Mouse (Mus musculus) adrenal gland, adult 18-20 months (tissue): ENCODE measurements around the gene Lrrc63. TPM values are rescaled to one million over a fixed set of nuclear protein-coding genes. Genes with fewer than 3 reads are reported as not detected.
"Not testable (repeated sequence)": the region's sequence is repeated elsewhere in the genome, so short reads cannot be mapped to it uniquely, and the experiment has no call there.

Source experiments
- DNase-seq, 2 experiments: peaks; one replicate each; pipeline ENCODE4 v3.0.0; 2021 to 2022; ENCODE audit warnings: low spot score in 2 of 2
- long read RNA-seq, 2 experiments: library from polyadenylated mRNA; stranded (forward); transcript quantifications; one replicate each; pipeline ENCODE4 v2.0.0; 2021
- total RNA-seq, 2 experiments: library from RNA; stranded (reverse); gene quantifications; 1 replicate in 1 of 2; 2 replicates in 1 of 2; pipeline ENCODE4 v1.2.3; 2021

Gene Lrrc63
- total RNA-seq, result not detected
- long read RNA-seq, experiment 1, result 0 reads
- long read RNA-seq, experiment 2, result 0 reads

DNA sequence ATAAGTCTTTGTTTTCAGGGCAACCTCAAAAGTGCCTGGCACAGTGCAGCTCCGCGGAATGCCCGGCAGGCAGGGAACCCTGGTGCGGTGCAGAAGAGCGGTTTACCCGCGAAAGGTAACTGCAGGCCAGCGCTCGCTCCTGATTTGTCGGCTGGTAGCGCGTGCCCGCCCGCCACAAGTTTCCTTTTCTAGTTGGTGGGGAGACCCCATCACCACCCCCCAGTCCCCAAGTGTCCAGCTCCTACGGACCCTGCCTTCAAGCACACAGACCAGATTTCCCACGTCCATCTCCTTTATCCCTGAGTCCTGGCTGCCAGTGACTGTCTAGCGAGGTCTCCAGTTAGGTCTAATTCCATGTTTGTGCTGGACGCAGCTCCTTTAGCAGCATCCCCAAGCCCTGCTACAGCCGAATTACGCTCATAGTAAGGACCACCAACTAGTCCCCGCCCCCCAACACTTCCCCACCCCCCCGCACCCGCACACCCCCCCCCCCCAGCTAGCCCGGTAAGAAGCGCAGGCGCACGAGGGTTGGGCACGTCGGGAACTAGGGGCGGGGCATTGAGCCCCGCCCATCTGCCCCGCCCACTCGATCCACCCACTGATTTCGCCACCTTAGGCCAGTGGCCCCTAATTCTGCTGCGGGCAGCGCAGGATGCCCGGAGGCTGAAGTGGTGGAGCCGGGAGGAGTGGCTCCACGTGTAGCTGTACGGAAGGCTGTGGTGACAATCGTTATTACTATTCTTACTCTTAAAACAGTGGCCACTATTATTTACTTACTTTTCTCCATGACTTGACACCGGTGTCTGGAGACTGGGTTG is at the start of gene Lrrc63, which contains the start of gene Lcp1:
Gene Lrrc63, minus strand, starts transcription at position 381 of the 818 bp plus-strand sequence.
Gene Lcp1, plus strand, starts transcription at position 601 of the 818 bp plus-strand sequence.
- peak; percentile 65 to 75 for DNase-seq

DNA sequence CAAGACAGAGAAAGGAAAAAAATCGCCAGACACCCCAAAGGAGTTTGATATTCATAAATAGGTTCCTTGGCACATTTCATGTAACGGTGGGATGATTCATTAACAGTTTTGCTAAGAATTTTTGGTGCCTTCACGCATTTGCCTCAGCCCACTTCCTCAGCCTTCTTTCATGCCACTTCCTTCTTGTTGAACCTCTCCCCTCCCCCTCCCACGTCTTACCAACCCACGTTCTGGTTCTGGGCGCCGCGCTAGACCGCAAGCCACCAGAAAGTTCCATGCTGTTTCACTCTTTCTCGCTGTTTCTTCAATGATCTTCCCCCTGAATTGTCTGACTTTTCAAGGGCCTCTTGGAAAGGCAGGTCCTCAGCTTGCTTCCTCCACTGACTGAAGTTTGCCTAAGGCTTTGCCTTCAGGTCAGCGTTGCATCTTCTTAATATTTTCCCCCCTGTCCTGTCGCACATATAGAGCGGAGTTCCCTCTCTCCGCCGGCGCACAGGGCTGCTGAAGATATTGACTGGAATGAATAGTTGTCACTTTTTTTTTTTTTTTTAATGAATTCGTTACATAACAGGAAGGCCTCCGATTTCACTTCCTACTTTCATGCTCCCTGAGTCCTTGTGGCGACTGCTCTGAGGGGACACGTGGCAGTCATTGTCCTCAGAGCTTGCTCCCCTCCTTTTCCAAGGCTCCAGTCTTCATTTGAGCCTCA is 48.7 kb upstream of the Lrrc63 start:
- DNase-seq, result no peak

DNA sequence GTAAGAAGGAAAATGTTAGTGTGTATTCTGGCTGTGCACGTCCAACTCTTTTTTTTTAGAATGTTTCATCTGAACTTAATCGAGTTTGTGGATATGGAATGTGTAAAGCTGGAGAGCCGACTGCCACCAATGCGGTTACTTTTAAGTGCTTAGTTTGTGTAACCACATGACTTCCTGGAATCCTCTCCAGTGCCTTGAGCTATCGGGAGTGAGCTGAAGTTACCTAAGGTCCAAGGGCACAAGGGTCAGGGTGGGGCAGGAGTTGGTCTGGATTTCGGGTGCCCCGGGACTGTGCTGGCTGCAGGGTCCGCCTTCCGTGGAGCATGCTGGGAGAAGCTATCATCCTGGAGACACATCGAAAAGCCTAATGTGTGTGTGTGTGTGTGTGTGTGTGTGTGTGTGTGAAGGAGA is 48.1 kb upstream of the Lrrc63 start:
- no peak for DNase-seq

DNA sequence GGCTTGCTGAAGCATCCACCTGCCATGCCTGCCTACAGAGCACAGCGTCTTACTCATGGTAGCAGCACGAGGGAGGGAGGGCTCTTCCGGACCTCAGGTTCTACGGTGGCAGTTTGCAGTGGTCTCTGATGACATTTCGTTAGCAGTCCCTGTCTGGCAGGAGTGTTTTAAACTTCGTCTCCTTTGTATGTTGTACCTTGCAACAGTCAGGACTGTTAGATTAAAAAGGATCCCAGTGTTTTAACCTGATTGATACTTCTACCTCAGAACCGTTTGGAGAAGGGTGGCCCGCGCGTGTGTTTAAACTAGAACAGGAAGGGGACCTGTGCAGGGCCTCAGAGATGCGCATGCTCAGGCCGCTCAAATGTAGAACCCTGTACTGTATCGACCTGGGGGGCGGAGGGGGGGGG is 47.7 kb upstream of the Lrrc63 start:
- DNase-seq, result no peak

DNA sequence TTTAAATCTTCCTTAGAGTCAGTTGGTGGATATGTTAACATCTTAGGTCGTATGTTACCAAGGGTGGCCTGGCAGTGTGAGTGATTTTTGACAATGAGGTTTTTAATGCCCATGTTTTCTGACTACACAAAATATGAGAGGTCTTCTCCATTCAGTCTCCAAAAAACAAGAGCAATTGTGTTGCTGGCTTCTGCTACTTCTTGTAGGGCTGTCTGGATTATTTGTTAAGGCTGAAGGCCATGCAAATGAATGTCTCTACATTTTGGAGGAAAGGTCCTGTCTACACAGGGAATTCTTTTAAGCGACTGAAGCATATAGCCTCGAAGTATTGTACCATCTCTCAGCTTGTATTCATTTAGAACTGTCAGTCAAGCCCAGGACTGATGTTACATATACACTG is 46.7 kb upstream of the Lrrc63 start:
- DNase-seq, result no peak

DNA sequence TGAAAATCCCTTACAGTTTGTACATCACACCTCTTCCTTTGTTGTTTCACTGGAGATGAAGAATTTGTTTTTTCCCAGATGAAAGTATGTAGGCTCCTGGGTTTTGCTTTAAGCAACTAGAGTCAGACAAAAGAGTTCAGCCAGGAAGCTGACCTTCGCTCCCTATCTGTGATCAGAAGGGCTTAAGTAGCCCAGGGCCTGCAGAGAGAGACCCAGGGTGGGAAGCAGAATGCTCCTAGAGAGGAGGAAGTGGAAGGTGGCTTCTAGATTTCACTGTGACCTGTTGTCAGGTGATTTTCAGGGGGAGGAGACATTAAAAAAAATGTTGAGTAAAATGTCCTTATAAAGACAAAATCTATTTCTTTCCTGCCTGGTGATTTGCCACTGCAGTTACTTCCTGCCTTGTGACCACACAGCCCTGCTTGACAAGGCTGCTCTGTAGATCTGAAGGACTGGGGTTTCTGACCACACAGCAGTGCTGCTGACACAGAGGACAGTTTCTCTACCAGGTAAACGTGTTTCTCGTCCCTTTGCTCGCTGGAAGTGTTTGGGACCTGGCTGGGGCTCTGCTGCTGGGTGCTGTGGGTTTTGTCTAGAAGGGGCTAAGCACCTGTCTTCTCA is 45.9 kb upstream of the Lrrc63 start:
- DNase-seq, result no peak

DNA sequence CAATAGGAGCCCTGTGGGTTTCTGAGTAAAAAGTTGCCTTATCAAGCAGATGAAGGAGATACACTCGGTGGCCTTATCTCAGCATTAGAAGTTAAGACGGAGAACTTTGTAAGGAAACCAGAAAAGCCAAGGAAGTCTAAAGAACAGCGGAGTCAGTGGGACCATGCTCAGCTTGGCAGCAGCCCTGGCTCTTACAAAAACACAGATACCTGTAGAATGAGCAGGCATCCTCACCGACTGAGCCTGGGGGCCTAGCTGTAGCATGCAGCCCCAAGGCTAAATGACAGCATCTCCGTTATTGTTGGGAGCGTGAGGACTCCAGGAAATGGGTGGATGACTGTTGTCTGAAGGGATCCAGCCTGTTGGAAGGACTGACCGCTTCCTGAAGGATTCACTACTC is 45.1 kb upstream of the Lrrc63 start:
- DNase-seq, result no peak

DNA sequence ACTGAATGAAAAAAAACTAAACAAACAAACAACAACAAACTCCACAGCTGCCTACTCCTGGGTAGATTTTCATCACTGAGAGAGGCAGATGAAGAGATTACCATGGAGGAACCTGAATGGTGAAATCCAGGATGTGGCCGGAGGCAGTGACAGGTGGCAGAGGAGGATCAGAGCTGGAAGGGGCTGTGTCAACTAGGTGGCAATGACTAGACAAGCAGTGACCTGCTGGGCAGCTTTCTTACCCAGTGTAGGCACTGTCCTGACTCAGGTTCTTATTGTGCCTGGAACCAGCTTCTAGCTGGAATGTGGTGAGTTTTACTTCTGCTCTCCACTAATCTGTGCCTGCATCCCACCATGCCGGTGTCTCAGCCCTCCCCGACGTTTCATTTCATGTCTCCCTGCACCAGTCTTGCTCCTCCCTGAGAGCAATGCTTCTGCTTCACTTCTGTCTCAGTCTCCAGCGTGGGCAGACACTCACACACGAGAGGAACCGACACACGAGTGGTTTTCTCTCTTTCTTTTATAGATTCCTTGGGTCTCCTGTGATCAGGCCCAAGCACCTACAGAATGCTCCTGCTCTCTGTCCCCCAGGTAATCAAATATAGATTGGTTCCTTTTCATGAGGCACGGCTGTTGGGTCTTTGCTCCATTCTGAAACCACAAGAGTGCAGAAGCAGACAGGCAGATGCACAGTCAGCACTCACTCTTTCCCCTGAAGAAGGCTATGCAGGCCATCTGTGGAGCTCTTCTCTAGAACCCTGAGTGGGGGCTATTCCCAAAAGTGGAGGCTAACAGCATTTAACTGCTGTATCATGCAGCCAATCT is 44.3 kb upstream of the Lrrc63 start:
- DNase-seq, result no peak

DNA sequence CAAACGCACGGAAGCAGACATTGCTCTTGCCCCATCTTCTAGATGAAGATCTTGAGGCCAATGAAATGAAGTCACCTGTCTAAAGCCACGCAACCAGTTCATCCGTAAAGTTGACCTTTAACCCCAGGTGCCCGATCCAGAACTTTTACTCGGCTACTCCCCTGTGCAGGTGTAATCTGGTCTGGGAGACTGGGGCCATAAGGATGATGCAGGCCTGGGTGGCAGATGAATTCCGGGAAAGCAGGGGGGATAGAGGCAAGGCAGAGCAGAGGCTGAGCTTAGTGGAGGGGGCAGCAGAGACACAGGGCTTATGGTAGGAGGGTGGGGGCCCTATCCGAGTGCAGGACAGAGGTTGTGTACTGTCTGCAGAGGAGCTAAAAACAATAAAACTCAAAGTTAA is 43.6 kb upstream of the Lrrc63 start:
- no peak for DNase-seq

DNA sequence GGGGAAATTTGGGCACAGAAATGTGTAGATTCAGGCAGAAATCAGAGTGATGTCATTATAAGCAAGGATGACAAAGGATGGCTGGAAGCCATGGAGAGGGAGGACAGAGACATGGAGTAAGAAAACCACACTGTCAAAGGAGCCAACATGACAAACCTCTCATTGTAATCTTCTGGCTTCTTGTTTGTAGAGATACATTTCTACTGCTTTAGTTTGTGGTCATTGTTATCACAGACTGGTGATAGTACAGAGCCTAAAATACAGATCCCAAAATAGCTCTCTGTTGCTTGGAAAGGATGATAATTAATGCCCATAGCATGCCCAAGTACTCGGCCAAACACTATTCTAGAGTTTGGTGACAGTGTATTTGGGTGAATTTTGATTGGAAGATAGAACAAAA is 39.9 kb upstream of the Lrrc63 start:
- no peak for DNase-seq

DNA sequence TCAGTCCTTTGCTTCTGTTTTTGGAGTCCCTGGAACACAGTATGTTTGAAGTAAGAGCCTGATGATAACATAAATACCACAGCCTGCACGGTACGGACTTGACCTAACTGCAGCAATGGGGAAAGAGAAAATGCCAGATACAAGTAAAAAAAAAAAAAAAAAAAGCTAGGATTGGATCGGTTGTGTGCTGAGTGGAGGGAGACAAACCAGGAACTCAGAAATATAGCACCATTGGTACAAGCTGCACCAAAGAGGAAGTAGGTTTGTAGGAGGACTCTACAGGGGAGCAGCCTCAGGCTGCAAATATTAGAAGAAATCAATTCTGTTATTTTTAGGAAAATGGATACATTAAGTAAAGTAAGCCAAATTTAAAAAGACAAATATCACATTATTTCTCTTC is 37.8 kb upstream of the Lrrc63 start:
- no peak for DNase-seq

DNA sequence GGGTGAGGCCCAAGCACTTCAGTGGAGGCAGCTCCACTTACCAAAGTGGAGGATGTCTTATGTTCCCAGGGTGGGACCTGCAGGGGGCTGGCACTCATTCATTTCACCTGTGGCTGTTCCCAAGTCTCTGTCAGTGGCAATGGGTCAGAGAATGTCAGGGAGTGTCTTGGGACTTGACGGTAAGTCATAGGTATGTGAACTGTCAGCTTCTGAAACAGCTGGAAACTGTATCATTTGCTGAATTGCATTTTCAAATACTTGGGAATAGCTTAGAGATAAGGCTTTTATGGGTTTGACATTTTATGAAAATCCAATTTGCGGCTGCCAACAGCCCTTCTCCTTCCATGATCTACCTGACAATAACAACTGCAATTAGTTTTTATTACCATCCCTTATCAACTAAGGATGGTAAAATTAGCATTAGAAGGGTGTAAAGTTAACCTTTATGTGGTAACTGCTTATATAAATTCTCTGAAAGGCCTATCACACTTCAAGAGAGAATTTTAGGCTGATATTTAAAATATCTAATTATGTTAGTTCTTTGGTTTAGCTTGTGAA is 35.0 kb upstream of the Lrrc63 start:
- DNase-seq, result no peak

DNA sequence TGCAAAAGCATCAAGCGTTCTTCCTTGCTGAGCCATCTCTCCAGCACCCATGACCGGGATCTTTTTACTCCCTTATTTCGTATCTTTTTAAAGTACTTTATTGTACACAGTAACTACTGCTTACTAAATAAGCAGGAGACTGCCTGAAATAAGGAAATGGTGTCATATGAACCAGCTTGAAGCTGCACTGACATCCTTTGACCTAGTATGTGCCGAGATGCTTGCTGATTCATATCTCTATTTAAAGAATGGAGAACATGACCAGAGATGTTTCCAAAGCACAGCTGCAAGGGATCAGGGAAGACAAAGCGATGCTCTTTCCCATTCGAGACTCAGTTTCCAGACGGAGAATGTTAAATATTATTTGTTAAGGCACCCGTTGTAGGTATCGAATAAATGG is 33.7 kb upstream of the Lrrc63 start:
- no peak for DNase-seq

DNA sequence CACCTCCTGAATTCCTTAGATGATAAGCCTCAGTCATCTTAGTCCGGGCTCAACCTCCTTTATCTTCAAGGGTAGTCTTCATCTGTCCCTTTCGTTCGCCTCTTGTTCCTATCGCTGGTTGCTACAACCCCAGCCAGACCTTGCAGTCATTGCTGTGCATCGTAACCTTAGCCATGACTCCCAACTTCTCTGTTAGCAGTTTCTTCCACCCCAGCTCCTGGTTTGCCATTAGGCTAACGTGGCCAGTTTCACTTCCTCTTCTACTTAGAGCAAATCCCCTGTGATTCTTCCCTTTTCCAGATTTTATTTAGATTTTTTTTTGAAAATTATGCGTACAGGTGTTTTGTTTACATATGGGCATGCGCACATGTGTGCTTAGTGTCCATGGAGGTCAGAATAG is 33.2 kb upstream of the Lrrc63 start:
- no peak for DNase-seq

DNA sequence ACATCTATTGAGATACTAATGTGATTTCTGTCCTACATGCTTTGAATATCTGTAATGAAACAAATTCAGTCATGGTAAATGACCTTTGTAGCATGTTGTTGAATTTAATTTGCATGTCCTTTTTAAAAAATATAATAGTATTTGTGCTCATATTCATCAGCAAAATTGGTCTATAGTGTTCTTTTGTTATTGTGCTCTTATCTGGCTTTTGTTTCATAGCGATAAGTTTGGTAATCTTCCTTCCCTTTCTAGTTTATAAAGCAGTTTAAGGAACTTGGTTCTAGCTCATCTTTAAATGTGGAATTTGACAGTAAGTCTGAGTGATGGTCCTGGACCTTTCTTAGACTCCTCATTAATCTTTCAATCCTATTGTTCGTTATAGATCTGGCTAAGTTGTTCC is 28.7 kb upstream of the Lrrc63 start:
- no peak for DNase-seq

DNA sequence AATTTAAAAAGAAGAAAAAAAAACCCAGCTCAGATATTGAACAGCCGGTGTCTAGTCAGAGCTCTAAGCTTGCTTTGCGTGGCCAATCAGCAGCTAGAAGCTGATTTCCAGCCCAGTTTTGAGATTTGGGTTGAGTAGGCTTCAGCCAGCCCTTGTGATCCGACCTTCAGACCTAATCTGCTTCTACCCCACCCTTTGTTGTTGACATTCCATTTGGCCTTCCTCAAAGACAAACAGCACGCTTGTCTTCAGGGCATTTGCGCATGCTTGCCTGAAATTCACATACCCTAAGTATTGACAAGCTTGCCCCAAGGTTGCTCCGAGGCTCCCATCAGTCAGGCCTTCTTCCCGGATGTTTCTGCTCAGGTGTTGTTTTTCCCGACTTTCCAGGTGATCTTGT is 23.8 kb upstream of the Lrrc63 start:
- no peak for DNase-seq

DNA sequence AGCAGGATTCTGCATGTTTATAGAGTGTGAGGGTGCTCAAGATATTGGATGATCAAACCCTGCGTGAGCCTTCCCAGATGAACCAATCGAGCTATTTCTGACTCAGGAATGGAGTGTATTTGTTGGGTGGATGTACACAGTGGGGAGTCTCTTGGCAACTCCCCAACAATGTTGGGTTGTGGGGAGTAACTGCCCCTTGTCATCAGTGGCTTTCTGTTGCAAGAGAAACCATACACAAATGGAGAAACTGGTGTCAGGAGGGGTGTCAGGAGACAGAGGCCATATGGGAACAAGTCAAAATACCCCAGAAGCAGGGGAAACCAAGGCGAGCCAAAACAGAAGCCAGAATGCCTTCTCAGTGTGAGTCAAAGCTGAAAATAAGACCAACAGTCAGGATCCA is 20.5 kb upstream of the Lrrc63 start:
- DNase-seq, result no peak

DNA sequence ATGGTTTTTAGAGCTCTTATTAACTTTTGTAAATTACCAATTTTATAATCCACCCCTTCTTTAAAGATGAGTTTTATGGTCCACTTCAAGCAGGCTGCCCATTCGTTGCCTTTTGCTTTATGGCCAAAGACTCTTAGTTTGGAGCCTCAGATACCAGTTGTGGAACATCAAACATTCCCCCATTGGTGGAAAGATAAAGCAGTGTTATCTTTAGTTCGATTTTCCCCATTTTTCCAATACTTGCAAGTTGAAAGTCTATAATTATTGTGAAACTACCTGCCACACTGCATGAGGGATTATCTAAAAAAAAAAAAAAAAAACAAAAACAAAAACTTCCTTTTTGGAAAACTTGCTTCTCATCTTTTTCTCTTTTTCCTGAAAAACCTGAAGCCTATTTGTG is 20.0 kb upstream of the Lrrc63 start:
- no peak for DNase-seq

DNA sequence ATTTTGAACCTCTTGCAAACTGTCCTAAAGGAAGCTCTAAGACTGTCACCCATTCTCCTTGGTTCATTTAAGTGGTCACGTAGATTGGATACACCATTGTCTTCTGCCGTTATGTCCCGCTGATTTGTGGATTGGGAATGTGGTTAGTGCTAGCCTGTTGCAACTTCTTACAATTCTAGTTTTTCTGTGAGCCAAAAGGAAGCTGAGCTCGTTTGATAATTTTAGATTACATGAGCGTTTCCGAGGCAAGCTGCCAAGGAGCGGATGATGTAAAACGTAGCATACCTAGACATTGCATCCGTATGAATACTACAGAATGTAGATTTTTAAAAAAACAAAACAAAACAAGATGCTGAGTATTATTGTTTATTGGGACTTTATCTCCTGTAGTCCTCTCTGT is 17.5 kb upstream of the Lrrc63 start:
- DNase-seq, result no peak

DNA sequence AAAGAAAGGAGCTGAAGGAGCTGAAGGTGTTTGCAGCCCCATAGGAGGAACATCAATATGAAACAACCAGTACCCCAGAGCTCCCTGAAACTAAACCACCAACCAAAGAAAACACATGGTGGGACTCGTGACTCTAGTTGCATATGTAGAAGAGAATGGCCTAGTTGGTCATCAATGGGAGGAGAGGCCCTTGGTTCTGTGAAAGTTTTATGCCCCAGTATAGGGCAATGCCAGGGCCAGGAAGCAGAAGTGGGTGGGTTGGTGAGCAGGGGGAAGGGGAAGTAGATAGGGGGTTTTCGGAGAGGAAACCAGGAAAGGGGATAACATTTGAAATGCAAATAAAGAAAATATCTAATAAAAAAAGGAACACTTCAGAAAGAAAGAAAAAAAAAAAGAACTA is 17.0 kb upstream of the Lrrc63 start:
- not testable (repeated sequence) for DNase-seq

DNA sequence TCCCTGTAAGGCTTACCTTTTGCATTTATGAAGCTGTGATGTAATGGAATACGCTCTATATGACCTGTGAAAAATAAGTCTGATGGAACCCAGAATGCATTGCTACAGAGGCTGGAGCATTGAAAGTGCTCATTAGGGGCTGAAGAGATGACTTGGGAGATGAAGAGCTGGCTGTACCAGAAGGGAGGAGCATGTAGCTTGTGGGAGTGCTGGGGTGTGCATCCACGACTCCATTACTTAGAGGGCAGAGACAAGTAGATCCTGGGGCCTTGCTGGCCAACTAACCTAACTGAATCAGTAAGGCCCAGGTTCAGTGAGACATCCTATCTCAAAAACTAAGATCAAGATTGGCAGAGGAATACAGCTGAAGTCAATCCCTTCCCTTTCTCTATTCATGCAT is 8.5 kb upstream of the Lrrc63 start:
- no peak for DNase-seq
